Mouse (Mus musculus): ENCODE measurements around the gene Apol8.
"Not testable (repeated sequence)": the region's sequence is repeated elsewhere in the genome, so short reads cannot be mapped to it uniquely, and the experiment has no call there.

The Apol8 gene

GRCm38 (mm10) chr15:77750461-77750860 is 6.3 kb downstream of the Apol8 start:
- no peak for DNase-seq (ENCODE audit: low read depth)

DNA sequence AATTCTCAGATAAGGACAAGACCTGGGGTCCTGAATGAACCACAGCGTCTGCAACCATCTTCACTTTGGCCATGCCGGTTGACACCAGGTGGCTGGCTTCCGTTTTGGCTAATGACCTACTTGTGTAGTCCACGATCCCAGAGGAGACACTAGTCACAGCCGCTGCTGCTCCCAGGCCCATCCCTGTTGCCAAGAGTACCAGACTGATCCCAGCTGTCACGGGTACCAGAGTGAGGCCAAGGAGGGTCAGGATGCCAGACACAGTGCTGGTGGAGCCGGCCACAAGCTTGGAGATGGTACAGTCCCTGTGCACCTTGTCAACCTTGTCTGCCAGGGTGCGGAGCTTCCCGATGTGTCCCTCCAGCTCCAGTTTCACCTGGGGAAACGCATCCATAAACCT is 7.1 kb downstream of the Apol8 start:
- DNase-seq (ENCODE audit: low read depth): no peak

- no peak for DNase-seq (ENCODE audit: low read depth)
These were observed 8.4 kb downstream of the Apol8 start for GRCm38 (mm10) chr15:77748414-77748813.

GRCm38 (mm10) chr15:77746326-77746725 is 10.5 kb downstream of the Apol8 start:
- DNase-seq (ENCODE audit: low read depth): no peak

DNA sequence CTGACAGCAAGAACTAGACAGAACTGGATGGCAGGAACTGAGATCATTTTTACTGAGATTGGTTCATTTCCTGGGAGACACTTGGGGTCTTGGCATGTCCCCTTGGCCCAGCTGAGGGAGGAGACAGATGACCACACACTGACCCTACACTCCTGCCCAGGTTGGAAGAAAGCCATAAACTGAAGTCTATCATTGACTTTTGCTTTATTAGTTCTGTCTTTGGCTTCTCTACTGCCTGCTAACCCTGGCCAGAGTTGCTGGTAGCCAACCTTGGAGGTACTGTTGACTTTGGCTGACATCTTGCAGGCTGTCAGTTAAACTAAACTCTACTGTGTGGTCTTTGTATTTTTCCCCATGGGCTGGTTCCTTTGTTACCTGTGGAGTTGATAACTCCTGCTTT is 11.7 kb downstream of the Apol8 start:
- no peak for DNase-seq (ENCODE audit: low read depth)

- DNase-seq (ENCODE audit: low read depth): no peak
These were observed 12.2 kb downstream of the Apol8 start for GRCm38 (mm10) chr15:77744632-77745031.

DNA sequence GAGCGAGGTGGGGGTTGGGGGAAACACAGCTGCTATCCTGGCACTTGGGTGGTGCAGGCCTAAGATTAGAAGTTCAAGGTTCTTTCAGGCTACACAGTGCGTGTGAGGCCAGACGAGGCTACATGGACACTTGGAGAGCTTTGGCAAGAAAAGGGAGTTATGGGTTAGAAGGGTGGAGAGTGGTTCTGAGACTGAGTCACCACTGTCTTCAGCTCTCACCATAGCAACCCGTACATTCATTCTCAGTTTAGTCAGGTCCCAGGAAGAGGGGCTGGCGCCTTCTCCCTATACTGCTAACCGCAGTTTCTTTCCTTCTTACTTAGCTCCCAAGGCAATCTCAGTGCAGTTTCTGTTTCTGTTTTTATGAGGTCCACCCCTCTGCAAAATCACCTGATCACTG is 15.2 kb downstream of the Apol8 start:
- not testable (repeated sequence) for DNase-seq (ENCODE audit: low read depth)

- no peak for DNase-seq (ENCODE audit: low read depth)
These were observed 16.1 kb downstream of the Apol8 start for GRCm38 (mm10) chr15:77740511-77741297.

- not testable (repeated sequence) for DNase-seq (ENCODE audit: low read depth)
These were observed 22.9 kb downstream of the Apol8 start for GRCm38 (mm10) chr15:77733903-77734302.

GRCm38 (mm10) chr15:77733380-77733779 is 23.4 kb downstream of the Apol8 start:
- not testable (repeated sequence) for DNase-seq (ENCODE audit: low read depth)

DNA sequence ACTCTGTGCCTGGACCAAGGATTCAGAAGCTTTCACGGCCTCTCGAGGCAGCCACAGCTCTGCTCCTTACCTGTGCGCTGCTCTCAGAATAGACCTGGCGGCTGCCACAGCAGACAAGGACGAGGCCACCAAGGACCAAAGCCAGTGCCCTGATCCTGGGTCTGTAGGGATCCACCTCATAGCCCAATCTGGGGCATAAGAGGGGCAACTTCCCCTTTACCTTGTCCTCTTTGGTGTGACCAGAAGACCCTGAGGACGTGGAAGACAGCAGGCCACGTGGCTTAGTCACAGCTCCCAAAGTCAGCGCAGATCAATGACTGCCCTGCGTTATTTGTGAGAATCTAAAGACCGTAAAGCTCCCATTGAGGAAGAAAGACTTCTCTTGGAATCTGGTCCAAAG is 24.0 kb downstream of the Apol8 start:
- not testable (repeated sequence) for DNase-seq (ENCODE audit: low read depth)

DNA sequence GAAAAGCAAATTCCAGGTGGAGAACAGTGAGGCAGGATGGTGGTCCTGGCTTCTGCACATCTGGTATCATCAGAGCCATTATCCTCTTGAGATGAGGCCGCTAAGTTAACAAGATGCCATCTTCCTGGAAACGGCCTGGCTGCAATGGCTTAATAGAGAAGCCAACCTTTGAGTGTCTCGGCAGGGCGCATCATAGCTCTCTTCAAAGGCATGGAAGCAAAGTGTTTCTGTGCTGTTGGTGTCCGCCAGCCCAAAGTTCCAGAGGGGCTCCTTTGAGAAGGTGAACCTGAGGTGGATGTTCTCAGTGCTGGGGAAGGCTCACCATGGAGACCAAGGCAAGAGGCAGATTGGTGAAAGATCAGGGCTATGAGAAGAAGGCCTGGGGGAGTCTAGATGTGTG is 25.2 kb downstream of the Apol8 start:
- DNase-seq (ENCODE audit: low read depth): no peak

DNA sequence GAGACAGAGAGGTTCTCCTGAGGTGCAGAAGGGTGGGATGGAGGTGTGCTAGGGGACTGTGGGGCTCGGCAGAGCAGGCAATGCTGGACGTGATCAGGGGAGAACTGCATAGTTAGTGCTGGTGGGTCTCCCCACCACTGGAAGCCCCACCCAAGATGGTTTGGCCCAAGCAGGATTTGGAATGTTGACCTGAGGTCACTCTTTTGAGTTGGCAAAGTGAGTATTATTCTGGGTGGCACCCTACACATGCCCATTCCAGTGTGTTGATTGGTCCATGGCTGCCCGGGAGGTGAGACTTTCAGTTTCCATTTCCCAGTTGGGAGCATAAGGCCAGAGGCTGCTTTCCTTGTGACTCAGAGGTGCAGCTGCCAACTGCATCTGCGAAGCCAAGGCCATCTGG is 28.1 kb downstream of the Apol8 start, which contains the start of gene Apol9b:
Gene Apol9b, plus strand, starts transcription at position 301 of the 400 bp plus-strand sequence.
- not testable (repeated sequence) for DNase-seq (ENCODE audit: low read depth)

DNA sequence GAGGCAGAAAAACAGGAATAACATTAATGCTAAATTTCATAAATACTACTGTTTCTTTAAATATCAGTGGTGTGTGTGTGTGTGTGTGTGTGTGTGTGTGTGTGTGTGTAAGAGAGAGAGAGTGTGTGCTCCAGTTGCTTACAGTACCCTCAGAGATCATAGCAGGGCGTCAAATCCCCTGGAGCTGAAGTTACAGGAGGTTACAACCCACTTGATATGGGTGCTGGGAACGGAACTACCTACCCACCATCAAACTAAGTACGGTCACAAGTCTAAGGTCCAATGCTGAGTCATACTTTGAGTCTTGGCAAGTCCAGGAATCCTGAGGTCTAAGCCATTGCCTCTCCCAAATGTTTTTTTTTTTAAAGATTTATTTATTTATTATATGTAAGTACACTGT is 29.1 kb downstream of the Apol8 start:
- DNase-seq (ENCODE audit: low read depth): not testable (repeated sequence)

GRCm38 (mm10) chr15:77727139-77727538 is 29.7 kb downstream of the Apol8 start:
- not testable (repeated sequence) for DNase-seq (ENCODE audit: low read depth)

- DNase-seq (ENCODE audit: low read depth): not testable (repeated sequence)
These were observed 31.3 kb downstream of the Apol8 start for GRCm38 (mm10) chr15:77725393-77726020.

- DNase-seq (ENCODE audit: low read depth): not testable (repeated sequence)
These were observed 32.4 kb downstream of the Apol8 start for GRCm38 (mm10) chr15:77724208-77724911.

GRCm38 (mm10) chr15:77721509-77721908 is 35.3 kb downstream of the Apol8 start:
- DNase-seq (ENCODE audit: low read depth): not testable (repeated sequence)

- DNase-seq (ENCODE audit: low read depth): not testable (repeated sequence)
These were observed 38.6 kb downstream of the Apol8 start for GRCm38 (mm10) chr15:77718240-77718639.

- not testable (repeated sequence) for DNase-seq (ENCODE audit: low read depth)
These were observed 47.9 kb downstream of the Apol8 start for GRCm38 (mm10) chr15:77708936-77709335.

DNA sequence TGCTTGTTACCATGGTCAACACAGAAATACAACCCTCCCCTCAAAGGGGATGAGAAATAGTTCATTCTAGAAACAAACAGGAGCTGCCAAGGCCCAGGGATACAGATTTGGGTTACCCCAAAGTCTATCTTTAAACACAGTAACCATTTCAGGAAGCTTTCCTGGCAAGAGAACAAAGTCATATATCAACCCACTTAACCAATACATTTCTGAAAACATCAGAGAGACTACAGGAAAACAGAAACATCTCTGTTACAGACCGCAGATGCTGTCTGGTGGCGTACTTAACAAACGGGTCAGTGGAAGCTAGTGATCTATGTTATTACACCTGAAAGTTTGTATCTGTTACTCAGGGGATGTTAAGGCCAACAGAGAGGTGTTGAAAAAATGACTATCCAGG is 51.5 kb downstream of the Apol8 start:
- DNase-seq (ENCODE audit: low read depth): not testable (repeated sequence)

DNA sequence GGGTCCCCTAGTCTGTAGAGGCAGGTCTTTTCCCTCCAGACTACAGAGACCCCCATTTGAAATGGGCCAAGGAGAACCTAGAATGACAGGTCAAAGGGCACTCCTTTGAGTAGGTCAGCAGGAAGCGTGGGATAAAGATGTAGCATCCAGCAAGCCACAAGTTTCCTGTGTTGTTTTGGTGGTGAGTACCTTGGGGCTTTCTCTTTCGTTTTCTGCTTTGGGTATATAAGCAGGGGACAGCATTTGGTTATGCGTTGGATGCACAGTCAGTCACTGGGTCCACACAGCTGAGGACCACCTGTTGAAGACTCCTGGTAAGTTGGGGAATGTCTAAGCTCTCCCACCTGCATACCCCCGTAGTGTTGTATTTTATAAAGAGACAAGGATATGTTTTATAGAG is 58.1 kb downstream of the Apol8 start, which contains the start of gene Apol7e:
Gene Apol7e, plus strand, starts transcription at position 202 of the 400 bp plus-strand sequence.
- not testable (repeated sequence) for DNase-seq (ENCODE audit: low read depth)

All from c-Kit-positive CD71-positive TER-119-negative erythroid progenitor cells, embryonic 14.5 days (primary cell).